Mouse (Mus musculus): ENCODE measurements at regions not wholly inside any gene's neighbourhood (a gene's known extent, or its start where the extent isn't known, plus 50 kb on each side); places are given as distances from the start of the nearest gene placed in this dataset.
A peak's percentile ranks its signal among the peaks of the same experiment; 100 is the strongest.

GRCm38 (mm10) chr1:151088535-151089125 is 93.7 kb upstream of the Gm47985 start:
- DNase-seq (ENCODE audit: low read depth) = no peak

GRCm38 (mm10) chr1:151092035-151092434 is 90.3 kb upstream of the Gm47985 start:
- no peak for DNase-seq (ENCODE audit: low read depth)

- no peak for DNase-seq (ENCODE audit: low read depth)
These were observed 86.8 kb upstream of the Gm47985 start for GRCm38 (mm10) chr1:151095344-151096050.

GRCm38 (mm10) chr1:151096079-151096478 is 86.3 kb upstream of the Gm47985 start:
- DNase-seq (ENCODE audit: low read depth) = no peak

GRCm38 (mm10) chr1:151097506-151097905 is 84.8 kb upstream of the Gm47985 start:
- DNase-seq (ENCODE audit: low read depth) = no peak

- no peak for DNase-seq (ENCODE audit: low read depth)
These were observed 83.6 kb upstream of the Gm47985 start for GRCm38 (mm10) chr1:151098763-151099162.

GRCm38 (mm10) chr1:151100565-151101483 is 81.5 kb upstream of the Gm47985 start:
- no peak for DNase-seq (ENCODE audit: low read depth)

GRCm38 (mm10) chr1:151101516-151101915 is 80.8 kb upstream of the Gm47985 start:
- no peak for DNase-seq (ENCODE audit: low read depth)

GRCm38 (mm10) chr1:151102061-151102460 is 80.3 kb upstream of the Gm47985 start:
- DNase-seq (ENCODE audit: low read depth) = no peak

- DNase-seq (ENCODE audit: low read depth) = no peak
These were observed 79.5 kb upstream of the Gm47985 start for GRCm38 (mm10) chr1:151102646-151103391.

- peak; percentile 47 for DNase-seq (ENCODE audit: low read depth)
These were observed 78.8 kb upstream of the Gm47985 start for GRCm38 (mm10) chr1:151103522-151104037.

GRCm38 (mm10) chr1:151104346-151104745 is 78.0 kb upstream of the Gm47985 start:
- DNase-seq (ENCODE audit: low read depth) = no peak

GRCm38 (mm10) chr1:151104806-151105205 is 77.5 kb upstream of the Gm47985 start:
- DNase-seq (ENCODE audit: low read depth) = no peak

GRCm38 (mm10) chr1:151105251-151105650 is 77.1 kb upstream of the Gm47985 start:
- DNase-seq (ENCODE audit: low read depth) = no peak

- no peak for DNase-seq (ENCODE audit: low read depth)
These were observed 74.9 kb upstream of the Gm47985 start for GRCm38 (mm10) chr1:151107401-151107800.

- no peak for DNase-seq (ENCODE audit: low read depth)
These were observed 73.0 kb upstream of the Gm47985 start for GRCm38 (mm10) chr1:151109333-151109732.

- no peak for DNase-seq (ENCODE audit: low read depth)
These were observed 71.9 kb upstream of the Gm47985 start for GRCm38 (mm10) chr1:151110412-151110811.

- no peak for DNase-seq (ENCODE audit: low read depth)
These were observed 70.7 kb upstream of the Gm47985 start for GRCm38 (mm10) chr1:151111683-151112082.

- DNase-seq (ENCODE audit: low read depth) = no peak
These were observed 69.9 kb upstream of the Gm47985 start for GRCm38 (mm10) chr1:151112390-151112789.

GRCm38 (mm10) chr1:151113199-151113598 is 69.1 kb upstream of the Gm47985 start:
- DNase-seq (ENCODE audit: low read depth) = no peak

- DNase-seq (ENCODE audit: low read depth) = no peak
These were observed 63.8 kb upstream of the Gm47985 start for GRCm38 (mm10) chr1:151118530-151118929.

GRCm38 (mm10) chr1:151118982-151119381 is 63.4 kb upstream of the Gm47985 start:
- DNase-seq (ENCODE audit: low read depth) = no peak
